Mouse (Mus musculus): ENCODE measurements around the gene Shank2.

DNA sequence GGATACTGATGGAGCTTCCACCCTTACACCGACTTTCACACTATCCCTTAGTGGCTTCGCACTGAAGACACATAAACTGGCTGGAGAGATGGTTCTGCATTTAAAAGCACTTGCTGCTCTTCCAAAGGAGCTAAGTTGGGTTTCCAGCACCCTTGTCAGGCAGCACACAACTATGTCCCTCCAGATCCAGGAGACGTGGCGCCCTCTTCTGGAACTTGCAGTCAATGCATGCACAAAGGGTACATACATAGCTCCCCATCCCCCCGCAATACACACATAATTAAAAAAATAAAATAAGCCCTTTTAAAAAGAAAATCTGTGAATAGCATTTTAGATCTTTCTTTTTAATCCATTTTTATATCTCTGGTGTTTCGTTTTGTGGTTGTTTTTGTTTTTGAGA, 385.8 kb downstream of the Shank2 start:
- TF ChIP-seq CTCF (IDR thresholded peaks at IDR 0.05; ENCODE audit: low read depth) (0 out of 2 replicates have a peak, but pooled peaks have one; percentile 9), EP300 (optimal IDR thresholded peaks at IDR 0.05) (no peak)
